Mouse (Mus musculus): ENCODE results near the gene Pacrg. TPM values are rescaled to one million over a fixed set of nuclear protein-coding genes. Genes with fewer than 3 reads are reported as not detected.

The Pacrg gene
- polyA plus RNA-seq, 1 experiment from 2014 or later = 4.8 TPM

- Histone ChIP-seq H3K4me2 (replicated peaks) (no peak overlapping the region), H3K9me3 (no peaks in the 10 kb centered on the region), H3K27me3 (no peaks in the 10 kb centered on the region), H3K27ac (replicated peaks) (no peak overlapping the region), H3K4me1 (no peaks in the 10 kb centered on the region), H3K4me3 (no peak overlapping the region), H3K36me3 (no peaks in the 10 kb centered on the region), H3K9ac (replicated peaks) (no peak overlapping the region)
- WGBS = 94% methylated on average over 4 of the region's 4 CpGs
- ATAC-seq (ENCODE audit: low FRiP score, low read depth) = no peak
These were observed 409.3 kb downstream of the Pacrg start for GRCm38 (mm10) chr17:10430831-10431230.

GRCm38 (mm10) chr17:10429406-10429805 lies 410.7 kb downstream of the Pacrg start:
- Histone ChIP-seq H3K9ac (replicated peaks) (no peak overlapping the region), H3K27me3 (no peaks in the 10 kb centered on the region), H3K27ac (replicated peaks) (no peak overlapping the region), H3K4me1 (no peaks in the 10 kb centered on the region), H3K9me3 (no peaks in the 10 kb centered on the region), H3K36me3 (no peaks in the 10 kb centered on the region), H3K4me2 (replicated peaks) (no peak overlapping the region), H3K4me3 (no peak overlapping the region)
- 89% methylated on average over 11 of the region's 11 CpGs for WGBS
- ATAC-seq (ENCODE audit: low FRiP score, low read depth) = no peak

GRCm38 (mm10) chr17:10425311-10425710 lies 414.8 kb downstream of the Pacrg start:
- no peak overlapping the region for H3K4me3 ChIP-seq
- H3K9ac ChIP-seq (replicated peaks) = no peak overlapping the region
- no peak for ATAC-seq (ENCODE audit: low FRiP score, low read depth)
- H3K9me3 ChIP-seq = no peaks in the 10 kb centered on the region
- 77% methylated on average over 5 of the region's 5 CpGs for WGBS
- no peaks in the 10 kb centered on the region for H3K36me3 ChIP-seq
- no peak overlapping the region for H3K27ac ChIP-seq (replicated peaks)
- H3K4me1 ChIP-seq = no peaks in the 10 kb centered on the region
- no peaks in the 10 kb centered on the region for H3K27me3 ChIP-seq
- H3K4me2 ChIP-seq (replicated peaks) = no peak overlapping the region

GRCm38 (mm10) chr17:10417558-10418253 lies 422.4 kb downstream of the Pacrg start:
- no peak overlapping the region for H3K4me2 ChIP-seq (replicated peaks)
- no peaks in the 10 kb centered on the region for H3K9me3 ChIP-seq
- H3K9ac ChIP-seq (replicated peaks) = no peak overlapping the region
- H3K4me3 ChIP-seq = no peak overlapping the region
- WGBS = 70% methylated on average over 7 of the region's 7 CpGs
- H3K4me1 ChIP-seq = 0 out of 2 replicates have a peak, but pooled peaks cover 3% of the 10 kb centered on the region
- no peaks in the 10 kb centered on the region for H3K27me3 ChIP-seq
- H3K27ac ChIP-seq (replicated peaks) = no peak overlapping the region
- ATAC-seq (ENCODE audit: low FRiP score, low read depth) = no peak
- no peaks in the 10 kb centered on the region for H3K36me3 ChIP-seq

- H3K27me3 ChIP-seq = no peaks in the 10 kb centered on the region
- 0 out of 2 replicates have a peak, but pooled peaks cover 3% of the 10 kb centered on the region for H3K4me1 ChIP-seq
- H3K9ac ChIP-seq (replicated peaks) = no peak overlapping the region
- WGBS = 78% methylated on average over 4 of the region's 4 CpGs
- no peaks in the 10 kb centered on the region for H3K9me3 ChIP-seq
- no peak for ATAC-seq (ENCODE audit: low FRiP score, low read depth)
- no peaks in the 10 kb centered on the region for H3K36me3 ChIP-seq
- no peak overlapping the region for H3K4me2 ChIP-seq (replicated peaks)
- no peak overlapping the region for H3K27ac ChIP-seq (replicated peaks)
- no peak overlapping the region for H3K4me3 ChIP-seq
These were observed 423.1 kb downstream of the Pacrg start for GRCm38 (mm10) chr17:10416995-10417394.

- WGBS = 95% methylated on average over 4 of the region's 4 CpGs
- Histone ChIP-seq H3K27me3 (no peaks in the 10 kb centered on the region), H3K4me1 (0 out of 2 replicates have a peak, but pooled peaks cover 3% of the 10 kb centered on the region), H3K27ac (replicated peaks) (no peak overlapping the region), H3K9me3 (no peaks in the 10 kb centered on the region), H3K9ac (replicated peaks) (no peak overlapping the region), H3K4me3 (no peak overlapping the region), H3K36me3 (no peaks in the 10 kb centered on the region), H3K4me2 (replicated peaks) (no peak overlapping the region)
- no peak for ATAC-seq (ENCODE audit: low FRiP score, low read depth)
These were observed 424.0 kb downstream of the Pacrg start for GRCm38 (mm10) chr17:10416101-10416500.

- H3K4me1 ChIP-seq = 0 out of 2 replicates have a peak, but pooled peaks cover 3% of the 10 kb centered on the region
- no peak overlapping the region for H3K9ac ChIP-seq (replicated peaks)
- H3K27me3 ChIP-seq = no peaks in the 10 kb centered on the region
- H3K36me3 ChIP-seq = no peaks in the 10 kb centered on the region
- H3K27ac ChIP-seq (replicated peaks) = no peak overlapping the region
- no peak overlapping the region for H3K4me2 ChIP-seq (replicated peaks)
- H3K4me3 ChIP-seq = no peak overlapping the region
- ATAC-seq (ENCODE audit: low FRiP score, low read depth) = no peak
- 89% methylated on average over 4 of the region's 4 CpGs for WGBS
- no peaks in the 10 kb centered on the region for H3K9me3 ChIP-seq
These were observed 425.7 kb downstream of the Pacrg start for GRCm38 (mm10) chr17:10414383-10414782.

- WGBS = 88% methylated on average over 9 of the region's 9 CpGs
- Histone ChIP-seq H3K4me2 (replicated peaks) (no peak overlapping the region), H3K36me3 (no peaks in the 10 kb centered on the region), H3K9ac (replicated peaks) (no peak overlapping the region), H3K27me3 (no peaks in the 10 kb centered on the region; the same call in 1 of the 2 replicates), H3K4me1 (peaks cover 4% of the 10 kb centered on the region; the same call in 1 of the 2 replicates), H3K27ac (replicated peaks) (no peak overlapping the region), H3K4me3 (no peak overlapping the region), H3K9me3 (no peaks in the 10 kb centered on the region)
- no peak for ATAC-seq (ENCODE audit: low FRiP score, low read depth)
These were observed 426.2 kb downstream of the Pacrg start for GRCm38 (mm10) chr17:10413870-10414269.

GRCm38 (mm10) chr17:10410597-10411476 lies 429.3 kb downstream of the Pacrg start:
- H3K4me2 ChIP-seq (replicated peaks) = no peak overlapping the region
- H3K4me1 ChIP-seq = peaks cover 25% of the 10 kb centered on the region
- H3K9ac ChIP-seq (replicated peaks) = no peak overlapping the region
- no peaks in the 10 kb centered on the region; the same call in 1 of the 2 replicates for H3K27me3 ChIP-seq
- ATAC-seq (ENCODE audit: low FRiP score, low read depth) = no peak
- no peak overlapping the region for H3K4me3 ChIP-seq
- no peaks in the 10 kb centered on the region for H3K36me3 ChIP-seq
- 75% methylated on average over 8 of the region's 8 CpGs for WGBS
- H3K27ac ChIP-seq (replicated peaks) = no peak overlapping the region
- no peaks in the 10 kb centered on the region for H3K9me3 ChIP-seq

- Histone ChIP-seq H3K4me1 (peaks cover 25% of the 10 kb centered on the region), H3K36me3 (no peaks in the 10 kb centered on the region), H3K27me3 (no peaks in the 10 kb centered on the region; the same call in 1 of the 2 replicates), H3K27ac (replicated peaks) (no peak overlapping the region), H3K9me3 (no peaks in the 10 kb centered on the region), H3K4me2 (replicated peaks) (no peak overlapping the region), H3K4me3 (no peak overlapping the region), H3K9ac (replicated peaks) (no peak overlapping the region)
- WGBS = 47% methylated on average over 4 of the region's 4 CpGs
- ATAC-seq (ENCODE audit: low FRiP score, low read depth) = no peak
These were observed 431.4 kb downstream of the Pacrg start for GRCm38 (mm10) chr17:10408681-10409081.

GRCm38 (mm10) chr17:10407031-10407722 lies 432.9 kb downstream of the Pacrg start:
- ATAC-seq (ENCODE audit: low FRiP score, low read depth) = no peak
- 48% methylated on average over 7 of the region's 7 CpGs for WGBS
- Histone ChIP-seq H3K4me2 (replicated peaks) (no peak overlapping the region), H3K9me3 (no peaks in the 10 kb centered on the region), H3K4me3 (no peak overlapping the region), H3K9ac (replicated peaks) (no peak overlapping the region), H3K4me1 (peaks cover 25% of the 10 kb centered on the region), H3K27me3 (no peaks in the 10 kb centered on the region; the same call in 1 of the 2 replicates), H3K36me3 (no peaks in the 10 kb centered on the region), H3K27ac (replicated peaks) (no peak overlapping the region)

Measured in midbrain, embryonic 12.5 days (tissue).